Mouse (Mus musculus): ENCODE data around the gene Lmf2.

The Lmf2 gene

GRCm38 (mm10) chr15:89355241-89356187, at the start of gene Lmf2, which contains the start of gene Ncaph2:
Gene Lmf2 (minus strand): TSS chr15:89355659.
Gene Ncaph2 (plus strand): TSS chr15:89355719.
- peak; percentile 97 for DNase-seq (ENCODE audit: low spot score)

DNA sequence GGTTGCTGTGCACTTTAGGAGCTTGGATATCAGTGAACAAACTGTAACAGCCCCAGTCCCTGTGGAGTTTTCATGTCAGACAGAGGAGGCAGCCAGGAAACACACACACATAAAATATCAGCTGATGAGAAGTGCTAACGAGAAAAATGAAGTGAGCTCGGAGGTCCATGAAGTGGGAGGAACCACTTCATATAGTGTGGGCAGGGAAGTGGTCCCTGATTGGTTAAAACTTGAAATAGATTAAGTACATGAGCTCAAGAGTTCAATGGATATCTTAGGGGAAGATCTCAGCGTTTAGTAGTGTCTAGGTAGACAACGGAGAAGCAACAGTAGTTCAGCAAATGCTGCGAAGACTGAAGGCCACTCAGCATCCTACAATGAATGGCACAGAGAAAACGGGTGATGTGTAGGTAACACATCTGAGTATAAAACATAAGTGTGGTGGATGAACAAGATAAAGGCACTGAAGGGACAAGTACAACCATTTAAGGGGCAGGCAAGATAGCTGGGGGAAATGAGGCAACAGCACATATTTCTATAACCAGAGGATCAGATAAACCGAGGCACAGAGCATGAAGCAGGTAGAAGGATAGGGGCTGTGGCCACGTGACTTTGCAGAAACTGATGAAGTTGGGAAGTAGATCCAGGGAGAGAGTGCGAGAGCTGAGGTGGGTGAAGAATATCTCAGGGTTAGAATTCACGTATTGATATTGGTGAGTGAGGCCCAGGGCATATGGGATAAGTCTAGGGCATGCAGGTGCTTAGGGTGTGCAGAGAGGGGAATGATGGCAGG, 49.6 kb upstream of the Lmf2 start:
- DNase-seq (ENCODE audit: low spot score), result no peak

DNA sequence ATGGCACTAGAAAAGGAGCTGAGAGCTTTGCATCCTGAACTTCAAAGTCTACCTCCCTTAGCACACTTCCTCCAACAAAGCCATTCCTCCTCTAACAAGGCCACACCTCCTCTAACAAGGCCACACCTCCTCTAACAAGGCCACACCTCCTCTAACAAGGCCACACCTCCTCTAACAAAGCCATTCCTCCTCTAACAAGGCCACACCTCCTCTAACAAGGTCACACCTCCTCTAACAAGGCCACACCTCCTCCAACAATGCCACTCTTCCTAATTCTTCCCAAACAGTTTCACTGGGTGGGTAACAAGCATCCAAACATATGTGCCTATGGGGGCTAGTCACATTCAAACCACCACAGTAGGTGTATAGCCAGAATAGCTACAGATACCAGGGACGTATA, 47.0 kb upstream of the Lmf2 start:
- DNase-seq (ENCODE audit: low spot score), result no peak

DNA sequence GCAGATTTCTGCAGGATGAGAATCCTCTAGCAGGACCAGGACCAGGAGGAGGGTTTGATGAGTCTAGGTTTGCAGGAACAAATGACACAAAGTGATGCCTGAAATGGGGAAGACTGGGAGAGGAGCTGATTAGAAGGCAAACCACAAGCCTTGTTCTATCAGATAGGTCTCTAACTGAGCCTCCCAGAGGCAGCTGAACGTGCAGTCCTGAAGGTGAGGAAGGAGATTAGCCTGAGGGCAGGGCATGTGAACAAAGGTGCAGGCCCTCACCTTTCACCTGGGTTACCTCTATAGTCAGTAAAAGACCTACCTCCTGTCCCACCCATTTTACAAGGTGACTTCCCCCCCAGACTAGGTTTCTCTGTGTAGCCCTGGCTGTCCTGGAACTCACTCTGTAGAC, 44.3 kb upstream of the Lmf2 start:
- no peak for DNase-seq (ENCODE audit: low spot score)

DNA sequence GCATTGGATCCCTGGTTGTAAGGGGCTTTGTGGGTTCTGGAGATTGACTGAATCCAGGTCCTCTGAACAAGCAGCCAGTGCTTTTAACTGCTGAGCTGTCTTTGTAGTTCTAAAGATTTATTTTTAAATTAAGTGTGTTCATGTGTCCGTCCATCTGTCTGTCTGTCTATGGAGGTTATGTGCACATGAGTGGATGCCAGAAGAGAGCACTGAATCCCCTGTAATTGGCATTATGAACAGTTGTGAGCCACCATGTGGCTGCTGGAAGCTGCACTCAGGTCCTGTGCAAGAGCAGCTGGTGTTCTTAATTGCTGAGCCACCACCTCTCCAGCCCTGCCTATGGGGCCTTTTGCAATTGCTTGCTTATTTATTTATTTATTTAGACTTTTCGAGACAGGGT, 42.7 kb upstream of the Lmf2 start:
- no peak for DNase-seq (ENCODE audit: low spot score)

- no peak for DNase-seq (ENCODE audit: low spot score)
Observed at GRCm38 (mm10) chr15:89396883-89397282, 41.4 kb upstream of the Lmf2 start.

DNA sequence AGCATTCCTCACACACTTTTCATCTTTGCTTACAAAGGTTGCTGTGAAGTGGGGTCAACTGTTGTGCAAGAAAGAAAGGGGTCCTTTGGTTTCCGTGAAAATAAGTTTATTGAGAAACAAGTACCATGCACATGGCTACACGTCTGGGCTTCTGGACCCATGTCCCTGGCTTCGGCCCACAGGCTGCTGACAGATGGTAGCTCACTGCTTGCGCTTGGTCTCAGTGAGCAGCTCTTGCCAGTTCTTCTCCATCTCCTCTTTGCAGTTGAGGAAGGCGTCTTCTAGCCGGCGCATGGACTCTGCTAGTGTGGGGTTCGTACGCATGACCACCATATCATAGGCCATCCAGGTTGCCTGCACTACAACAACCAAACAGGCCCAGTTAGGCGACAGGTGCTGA, 34.6 kb upstream of the Lmf2 start:
- no peak for DNase-seq (ENCODE audit: low spot score)

- no peak for DNase-seq (ENCODE audit: low spot score)
Observed at GRCm38 (mm10) chr15:89387127-89387526, 31.7 kb upstream of the Lmf2 start.

DNA sequence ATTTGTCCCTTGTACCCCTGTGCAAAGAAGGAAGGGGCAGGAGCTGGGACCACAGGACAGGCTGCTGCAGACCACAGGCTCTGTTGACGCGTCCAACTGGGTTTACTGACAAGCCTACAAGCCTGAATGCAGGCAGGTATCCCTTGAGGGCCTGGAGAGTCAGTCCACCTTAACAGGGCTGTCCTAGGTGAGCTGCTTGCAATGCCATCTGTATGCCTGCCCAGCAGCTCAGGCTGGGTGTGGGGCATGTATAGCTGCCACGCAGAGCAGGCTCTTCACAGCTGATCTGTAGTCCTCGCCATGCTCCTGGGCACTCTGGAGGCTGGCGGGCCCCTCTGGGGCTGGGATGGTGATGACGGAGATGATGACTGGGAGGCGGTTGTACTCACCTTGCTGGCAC, 29.2 kb upstream of the Lmf2 start, which contains the start of gene Klhdc7b:
Gene Klhdc7b (plus strand): TSS at position 301 of the 400 bp plus-strand sequence.
- DNase-seq (ENCODE audit: low spot score), result no peak

GRCm38 (mm10) chr15:89379429-89379828, 24.0 kb upstream of the Lmf2 start:
- no peak for DNase-seq (ENCODE audit: low spot score)

DNA sequence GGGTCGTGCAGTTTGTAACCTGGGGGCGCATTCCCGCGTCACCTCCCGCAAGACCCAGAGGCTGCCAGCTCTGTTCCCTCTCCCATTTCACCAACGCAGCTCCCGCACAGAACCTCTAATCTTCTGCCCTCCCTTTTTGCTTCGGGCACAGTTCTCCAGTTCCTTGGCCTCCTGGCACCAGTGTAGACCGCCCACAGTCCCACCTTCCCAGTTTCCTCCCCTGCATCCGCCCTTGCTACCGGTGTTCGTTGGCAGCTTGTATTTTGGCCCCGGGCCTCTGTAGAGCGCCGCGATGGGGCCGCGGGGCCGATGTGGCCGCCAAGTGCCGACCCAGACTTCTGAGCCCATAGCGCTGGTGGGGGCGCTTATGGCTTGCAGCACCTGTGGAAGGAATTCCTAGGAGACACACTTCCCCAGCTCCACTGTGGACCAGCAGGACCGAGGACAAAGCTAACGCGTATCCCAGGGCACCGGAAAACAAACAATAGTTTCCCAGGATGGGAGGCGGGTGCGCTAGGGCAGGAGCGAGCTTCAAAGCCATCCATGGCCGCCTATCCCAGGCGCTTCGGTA, 23.5 kb upstream of the Lmf2 start, which contains the start of gene Odf3b:
Gene Odf3b (minus strand): TSS at position 452 of the 571 bp plus-strand sequence.
- DNase-seq (ENCODE audit: low spot score), result no peak

GRCm38 (mm10) chr15:89377938-89378828, 22.7 kb upstream of the Lmf2 start:
- no peak for DNase-seq (ENCODE audit: low spot score)

DNA sequence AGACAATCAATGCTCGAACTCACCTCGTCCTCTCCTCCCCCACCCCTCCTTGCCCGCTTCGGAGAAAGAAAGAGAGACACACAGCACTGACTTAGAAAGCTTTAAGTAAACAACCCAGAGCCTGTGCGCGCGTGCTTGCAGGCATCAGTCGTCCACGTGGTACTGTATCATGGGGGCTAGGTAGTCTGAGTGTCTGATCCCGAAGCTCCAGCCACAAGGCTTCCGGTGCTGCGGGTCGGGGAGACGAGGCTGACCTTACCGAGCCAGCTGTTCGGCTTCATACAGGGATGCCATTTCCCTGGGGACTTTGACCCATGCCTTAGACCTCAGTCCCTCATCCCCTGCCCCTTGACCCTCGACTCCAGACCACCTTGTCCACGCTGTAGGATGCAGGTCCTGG, 21.9 kb upstream of the Lmf2 start:
- no peak for DNase-seq (ENCODE audit: low spot score)

- DNase-seq (ENCODE audit: low spot score), result no peak
Observed at GRCm38 (mm10) chr15:89376957-89377356, 21.5 kb upstream of the Lmf2 start, which contains the start of gene Tymp. Gene Tymp (minus strand): TSS chr15:89377039.

- no peak for DNase-seq (ENCODE audit: low spot score)
Observed at GRCm38 (mm10) chr15:89376040-89376439, 20.6 kb upstream of the Lmf2 start.

DNA sequence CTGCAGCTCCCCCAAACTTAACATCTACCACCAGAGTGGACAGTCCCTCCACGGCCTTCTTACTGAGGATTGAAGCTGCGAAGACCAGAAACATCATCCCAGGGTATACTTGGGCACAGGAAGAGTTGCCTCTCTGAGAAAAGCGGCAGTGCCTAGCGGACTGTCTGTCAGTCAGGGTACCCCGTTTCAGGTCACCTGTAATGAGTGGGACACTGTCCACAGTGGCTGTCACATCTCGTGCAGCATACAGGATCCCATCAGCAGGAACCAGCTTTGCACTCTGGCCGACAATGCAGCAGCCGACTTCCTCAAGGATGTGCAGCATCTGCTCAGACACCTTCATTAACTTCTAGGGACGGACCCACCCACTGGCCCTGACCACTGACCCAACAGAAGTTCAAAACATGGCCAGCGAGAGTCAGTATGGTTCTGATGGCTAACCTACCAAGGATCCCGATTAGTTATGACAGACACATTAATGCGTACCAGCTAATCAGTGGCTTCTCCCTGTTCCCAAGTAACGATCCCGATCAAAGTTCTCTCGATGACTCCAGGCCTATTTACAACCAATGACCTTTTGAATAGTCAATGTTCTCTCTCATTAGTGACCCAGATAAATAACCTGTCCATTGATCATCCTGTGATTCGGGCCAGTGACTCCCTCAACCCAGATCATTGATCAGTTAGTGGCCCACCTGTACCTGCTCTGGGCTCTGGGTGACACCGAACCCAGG, 19.5 kb upstream of the Lmf2 start:
- no peak for DNase-seq (ENCODE audit: low spot score)

DNA sequence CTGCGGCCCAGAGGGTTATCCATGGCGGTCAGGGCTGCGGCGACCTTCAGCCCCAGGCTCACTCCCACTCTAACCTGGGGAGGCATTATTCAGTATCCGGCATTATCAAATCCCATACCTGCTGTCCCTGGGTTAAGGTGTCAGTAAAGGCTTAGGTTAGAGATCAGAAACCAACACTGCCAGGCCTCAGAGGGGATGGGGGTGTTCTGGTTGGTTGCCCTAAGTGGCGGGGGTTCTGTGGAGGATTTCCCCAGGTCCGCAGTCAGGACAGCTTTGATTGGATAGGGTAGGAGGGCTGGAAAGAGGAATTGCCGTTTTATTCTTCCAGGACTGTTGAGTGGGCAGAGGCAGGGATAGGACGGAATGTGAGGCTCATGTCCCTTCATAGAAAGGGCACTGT, 18.9 kb upstream of the Lmf2 start:
- DNase-seq (ENCODE audit: low spot score), result no peak

GRCm38 (mm10) chr15:89373762-89374248, 18.3 kb upstream of the Lmf2 start, which contains the start of gene Sco2:
Gene Sco2 (minus strand): TSS chr15:89373846.
- peak; percentile 90 for DNase-seq (ENCODE audit: low spot score)

GRCm38 (mm10) chr15:89373027-89373761, 17.7 kb upstream of the Lmf2 start:
- DNase-seq (ENCODE audit: low spot score), result peak; percentile 81

- DNase-seq (ENCODE audit: low spot score), result no peak
Observed at GRCm38 (mm10) chr15:89372536-89372935, 17.1 kb upstream of the Lmf2 start.
